Mouse (Mus musculus) midbrain, postnatal 0 days (tissue): ENCODE measurements around the gene Itga1. TPM values are rescaled to one million over a fixed set of nuclear protein-coding genes. Genes with fewer than 3 reads are reported as not detected.

Experiments
- ATAC-seq: fragments of 200-750 bp; cut with Nextera tagmentation; 2 replicates; pipeline ENCODE4 v1.8.0; 2017; ENCODE audit warnings: moderate number of reproducible peaks, mild to moderate bottlenecking, moderate TSS enrichment, moderate library complexity; ENCODE audit not compliant: low FRiP score
- DNase-seq: peaks from one replicate; pipeline ENCODE4 v3.0.0-alpha.2; 2015; ENCODE audit warnings: low spot score
- H3K27ac ChIP-seq: fragments of 300-500 bp; sonication (generic); 2 replicates; pipeline ENCODE4 v1.5.1; 2014; ENCODE audit warnings: low read depth, mild to moderate bottlenecking, low read length, mixed read lengths
- H3K27me3 ChIP-seq: fragments of 300-500 bp; sonication (generic); 2 replicates; pipeline ENCODE4 v1.6.1; 2014; ENCODE audit warnings: low read length, control low read depth, mixed read lengths; ENCODE audit not compliant: insufficient read depth
- H3K36me3 ChIP-seq: fragments of 300-500 bp; sonication (generic); 2 replicates; pipeline ENCODE4 v1.6.1; 2014; ENCODE audit warnings: low read length, control low read depth, mixed read lengths; ENCODE audit not compliant: insufficient read depth
- H3K4me1 ChIP-seq: fragments of 300-500 bp; sonication (generic); 2 replicates; pipeline ENCODE4 v1.6.1; 2014; ENCODE audit warnings: mild to moderate bottlenecking, control low read depth, antibody characterized with exemption, low read length, mixed read lengths; ENCODE audit not compliant: insufficient read depth
- H3K4me2 ChIP-seq: fragments of 300-500 bp; sonication (generic); 2 replicates; pipeline ENCODE4 v1.6.1; 2014; ENCODE audit warnings: low read depth, mild to moderate bottlenecking, low read length, mixed read lengths; ENCODE audit not compliant: poor library complexity, severe bottlenecking
- H3K4me3 ChIP-seq: fragments of 300-500 bp; sonication (generic); 2 replicates; pipeline ENCODE4 v1.5.1; 2014; ENCODE audit warnings: low read depth, mild to moderate bottlenecking, low read length, moderate library complexity
- H3K9ac ChIP-seq: fragments of 300-500 bp; sonication (generic); replicated peaks from 2 replicates; pipeline ENCODE4 v1.6.1; 2014; ENCODE audit warnings: mild to moderate bottlenecking, low read length, moderate library complexity, mixed read lengths; ENCODE audit not compliant: poor library complexity, severe bottlenecking
- H3K9me3 ChIP-seq: fragments of 300-500 bp; sonication (generic); 2 replicates; pipeline ENCODE4 v1.6.1; 2016; ENCODE audit warnings: low read length, control low read depth
- CTCF ChIP-seq: IDR thresholded peaks from 2 replicates; pipeline ENCODE4 v1.5.1; 2016; ENCODE audit warnings: antibody characterized with exemption, mild to moderate bottlenecking
- WGBS: fragments of 180-500 bp; shearing (Covaris S2); extraction: QIAGEN DNeasy Blood & Tissue Kit; methylation state at CpG from one replicate; pipeline ENCODE4 v1.1.7; 2014; 5-methylcytosine and 5-hydroxymethylcytosine counted together
- polyA plus RNA-seq: library from polyadenylated mRNA; unstranded; fragments of >200 nt; fragmentation: Nextera tagmentation; extraction: Ambion mirVana; gene quantifications from 2 replicates; pipeline ENCODE4 v1.2.1, GENCODE M21; 2015
- total RNA-seq: library from RNA; depleted of rRNA; stranded (reverse); fragments of >200 nt; gene quantifications from 2 replicates; pipeline ENCODE4 v1.2.3, GENCODE M21; 2014

Itga1 gene
- total and polyA plus RNA-seq, 2 experiments from 2014 or later = 3.6 to 8.5 TPM

DNA sequence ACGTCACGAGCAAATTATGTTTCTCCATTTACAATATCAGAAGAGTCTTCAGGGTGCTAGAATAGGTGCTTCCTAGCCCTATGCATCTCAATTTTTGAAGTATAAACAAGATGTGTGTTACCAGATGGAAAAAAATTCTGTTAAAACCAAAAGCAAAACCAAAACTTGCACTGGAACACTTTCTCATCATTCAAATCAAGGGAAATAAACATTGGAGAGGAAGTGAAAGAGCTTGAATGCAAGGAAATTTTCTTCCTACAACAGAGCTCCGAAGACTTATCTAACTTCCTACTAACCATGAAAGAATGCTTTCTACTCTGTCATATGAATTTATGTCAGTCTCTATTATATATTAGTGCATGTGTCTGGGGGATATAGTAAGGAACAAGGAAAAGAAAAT lies 35.0 kb upstream of the Itga1 start:
- WGBS = 86% methylated on average over 3 of the region's 3 CpGs
- no peak for TF ChIP-seq CTCF

DNA sequence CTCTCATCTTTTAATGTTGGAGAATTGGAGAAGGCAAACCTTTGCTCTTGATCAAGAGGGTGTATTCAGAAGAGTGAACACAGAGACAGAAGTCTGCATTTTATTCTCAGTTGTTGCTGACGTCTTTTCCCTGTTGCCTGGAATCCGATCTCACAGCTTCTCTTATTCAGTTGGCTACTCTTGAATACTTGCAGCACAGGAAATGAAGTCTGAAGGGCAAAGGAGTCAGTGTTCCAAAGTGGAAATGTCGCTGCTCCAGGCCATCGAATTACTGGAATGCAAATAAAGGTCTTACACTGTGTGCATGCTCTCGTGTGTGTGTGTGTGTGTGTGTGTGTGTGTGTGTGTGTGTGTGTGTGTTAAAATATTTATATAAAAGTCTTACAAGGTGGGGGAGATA lies 30.7 kb upstream of the Itga1 start:
- Histone ChIP-seq H3K4me3 (no peak overlapping the region), H3K27ac (no peak overlapping the region), H3K27me3 (no peaks in the 10 kb centered on the region), H3K9ac (no peak overlapping the region), H3K36me3 (no peaks in the 10 kb centered on the region), H3K9me3 (no peaks in the 10 kb centered on the region), H3K4me1 (no peaks in the 10 kb centered on the region), H3K4me2 (no peak overlapping the region)
- DNase-seq (no peak), ATAC-seq (no peak)
- WGBS = 32% methylated on average over 5 of the region's 5 CpGs
- no peak for TF ChIP-seq CTCF

More for the DNA sequence above, 35.0 kb upstream of the Itga1 start:
- Histone ChIP-seq H3K9ac (no peak overlapping the region), H3K9me3 (no peaks in the 10 kb centered on the region), H3K4me3 (no peak overlapping the region), H3K27ac (no peak overlapping the region), H3K36me3 (no peaks in the 10 kb centered on the region), H3K4me2 (no peak overlapping the region), H3K27me3 (no peaks in the 10 kb centered on the region), H3K4me1 (no peaks in the 10 kb centered on the region)
- no peak for ATAC-seq
- no peak for DNase-seq

DNA sequence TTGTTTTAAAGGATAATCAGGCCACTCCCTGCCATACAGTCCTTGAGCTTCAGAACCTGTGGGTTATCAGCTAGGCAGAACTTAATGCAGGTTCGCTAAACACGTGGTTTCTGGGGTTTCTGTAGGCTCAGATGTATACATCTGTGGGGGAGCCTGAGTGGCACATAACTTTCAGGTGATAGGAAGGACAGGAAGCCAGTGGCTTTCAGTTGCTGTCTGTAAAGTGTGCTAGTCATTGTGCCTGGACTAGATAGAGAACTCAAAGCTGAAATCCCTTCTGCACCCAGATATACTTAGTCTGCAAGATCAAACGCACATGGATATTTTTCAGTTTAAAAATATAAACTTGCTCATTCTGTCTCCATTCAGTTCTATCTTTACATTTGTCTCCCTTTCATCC lies 29.6 kb upstream of the Itga1 start:
- WGBS = 78% methylated on average over 3 of the region's 3 CpGs
- no peak overlapping the region for H3K27ac ChIP-seq
- no peak overlapping the region for H3K9ac ChIP-seq
- no peak for DNase-seq
- H3K4me1 ChIP-seq = no peaks in the 10 kb centered on the region
- no peaks in the 10 kb centered on the region for H3K36me3 ChIP-seq
- no peak for TF ChIP-seq CTCF
- H3K4me2 ChIP-seq = no peak overlapping the region
- ATAC-seq = no peak
- H3K27me3 ChIP-seq = no peaks in the 10 kb centered on the region
- no peaks in the 10 kb centered on the region for H3K9me3 ChIP-seq
- H3K4me3 ChIP-seq = no peak overlapping the region

DNA sequence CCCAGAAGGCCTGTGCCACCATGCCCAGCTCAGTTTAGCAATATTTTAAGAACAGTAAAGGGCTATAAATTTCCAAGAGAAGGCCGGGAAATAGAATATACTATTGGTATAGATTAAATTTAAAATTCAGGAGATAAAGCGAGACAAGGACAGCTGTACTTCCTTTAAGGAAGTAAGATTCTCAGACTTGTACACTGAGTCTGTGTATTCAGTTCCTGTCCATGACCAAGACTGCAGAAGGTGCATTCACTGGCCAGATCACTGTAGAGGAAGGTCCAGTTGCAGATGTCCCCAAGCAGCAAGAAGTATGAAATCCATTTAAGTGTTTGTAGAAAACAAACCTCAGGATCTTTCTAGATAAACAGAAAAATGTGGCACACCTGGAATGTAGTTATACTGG lies 28.3 kb upstream of the Itga1 start:
- WGBS = 93% methylated on average over 2 of the region's 2 CpGs
- H3K27ac ChIP-seq = no peak overlapping the region

DNA sequence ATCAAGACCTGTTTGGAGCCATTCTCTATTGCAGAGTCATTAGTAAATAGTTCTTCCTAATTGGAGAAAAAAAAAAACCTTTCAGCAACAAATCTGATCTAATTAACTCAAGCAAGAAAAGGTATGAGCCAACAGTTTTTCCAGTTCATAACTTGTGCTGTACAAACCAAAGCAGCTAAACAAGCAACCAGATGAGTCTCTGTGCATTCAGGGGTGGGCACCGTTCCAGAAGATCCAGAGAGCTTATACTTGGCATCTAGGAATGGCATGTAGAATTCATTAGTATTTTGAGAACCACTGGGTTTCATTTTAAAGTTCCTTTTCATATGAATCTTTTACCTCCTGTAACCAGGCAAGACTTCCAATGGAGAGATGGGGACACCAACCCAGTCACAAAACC lies 26.1 kb upstream of the Itga1 start:
- H3K27ac ChIP-seq = no peak overlapping the region
- no peak overlapping the region for H3K4me2 ChIP-seq
- DNase-seq = no peak
- ATAC-seq = no peak
- H3K27me3 ChIP-seq = no peaks in the 10 kb centered on the region
- H3K9ac ChIP-seq = no peak overlapping the region
- H3K4me3 ChIP-seq = no peak overlapping the region
- H3K36me3 ChIP-seq = no peaks in the 10 kb centered on the region
- no peaks in the 10 kb centered on the region for H3K9me3 ChIP-seq
- TF ChIP-seq CTCF = no peak
- no peaks in the 10 kb centered on the region for H3K4me1 ChIP-seq
- 95% methylated on average over 1 of the region's 1 CpGs for WGBS

More for the DNA sequence above, 28.3 kb upstream of the Itga1 start:
- TF ChIP-seq CTCF = no peak
- no peaks in the 10 kb centered on the region for H3K36me3 ChIP-seq
- no peaks in the 10 kb centered on the region for H3K27me3 ChIP-seq
- H3K9ac ChIP-seq = no peak overlapping the region
- H3K4me2 ChIP-seq = no peak overlapping the region
- ATAC-seq = no peak
- H3K9me3 ChIP-seq = no peaks in the 10 kb centered on the region
- no peaks in the 10 kb centered on the region for H3K4me1 ChIP-seq
- no peak for DNase-seq
- H3K4me3 ChIP-seq = no peak overlapping the region

DNA sequence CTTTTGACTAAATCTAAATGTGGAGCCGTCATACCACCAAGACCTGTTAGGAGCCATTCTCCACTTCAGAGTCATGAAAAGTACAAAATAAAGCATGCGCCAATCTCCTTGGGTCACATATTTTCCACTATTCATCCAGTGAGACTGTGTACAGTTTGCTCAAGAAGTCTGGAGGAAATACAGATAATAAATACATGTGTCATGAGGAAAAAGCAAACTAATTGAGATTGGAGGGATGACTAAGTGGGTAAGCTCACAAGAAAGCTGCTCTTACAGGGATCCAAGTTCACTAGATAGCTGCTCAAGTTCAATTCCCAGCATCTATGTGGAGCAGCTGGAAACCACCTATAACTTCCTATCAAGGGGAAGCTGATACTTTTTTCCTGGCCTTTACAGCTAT lies 24.8 kb upstream of the Itga1 start:
- no peaks in the 10 kb centered on the region for H3K27me3 ChIP-seq
- ATAC-seq (no peak), DNase-seq (no peak)
- H3K9ac ChIP-seq = no peak overlapping the region
- no peak overlapping the region for H3K4me3 ChIP-seq
- no peaks in the 10 kb centered on the region for H3K4me1 ChIP-seq
- 97% methylated on average over 2 of the region's 2 CpGs for WGBS
- no peaks in the 10 kb centered on the region for H3K9me3 ChIP-seq
- H3K4me2 ChIP-seq = no peak overlapping the region
- no peaks in the 10 kb centered on the region for H3K36me3 ChIP-seq
- no peak overlapping the region for H3K27ac ChIP-seq
- TF ChIP-seq CTCF = no peak
